Mouse (Mus musculus) MEL (cell line): Measurements from ENCODE around the gene Fkbp1b. TPM values are rescaled to one million over a fixed set of nuclear protein-coding genes. Genes with fewer than 3 reads are reported as not detected.

ENCODE experiments used
- DNase-seq: peaks from one replicate; pipeline ENCODE4 v3.0.0; 2011; ENCODE audit warnings: low read depth, low spot score
- H3K27ac ChIP-seq: 2 replicates; pipeline ENCODE4 v1.5.1; 2012; ENCODE audit warnings: low read depth, mild to moderate bottlenecking, control low read depth, low read length, moderate library complexity; ENCODE audit not compliant: control insufficient read depth
- H3K27me3 ChIP-seq, 2 experiments: fragments of 150-350 bp in 1 of 2; sonication (generic) in 1 of 2; 2 replicates each; pipeline ENCODE4 v1.6.1; 2012; ENCODE audit warnings: low read length in 2 of 2, mild to moderate bottlenecking in 2 of 2, improper control_type of control experiment in 1 of 2, moderate library complexity in 1 of 2; ENCODE audit not compliant: insufficient read depth in 2 of 2, control insufficient read depth in 1 of 2
- H3K36me3 ChIP-seq, 2 experiments: 2 replicates each; pipeline ENCODE4 v1.6.1; 2012 to 2014; ENCODE audit warnings: low read length in 2 of 2, improper control_type of control experiment in 1 of 2, inconsistent platforms in 1 of 2, mild to moderate bottlenecking in 1 of 2; ENCODE audit not compliant: insufficient read depth in 2 of 2, control insufficient read depth in 1 of 2
- H3K4me1 ChIP-seq, 2 experiments: fragments of 150-350 bp in 1 of 2; sonication (generic) in 1 of 2; 2 replicates each; pipeline ENCODE4 v1.6.1; 2012; ENCODE audit warnings: low read length in 2 of 2, improper control_type of control experiment in 1 of 2, mild to moderate bottlenecking in 1 of 2; ENCODE audit not compliant: insufficient read depth in 2 of 2, control insufficient read depth in 1 of 2
- H3K4me3 ChIP-seq, 2 experiments: fragments of 150-350 bp in 1 of 2; sonication (generic) in 1 of 2; 2 replicates each; pipeline ENCODE4 v1.5.1; 2012; ENCODE audit warnings: low read depth in 2 of 2, low read length in 2 of 2, mild to moderate bottlenecking in 2 of 2, moderate library complexity in 2 of 2, control low read depth in 1 of 2, improper control_type of control experiment in 1 of 2; ENCODE audit not compliant: control insufficient read depth in 1 of 2, insufficient read depth in 1 of 2
- H3K79me2 ChIP-seq: 2 replicates; pipeline ENCODE4 v1.6.1; 2012; ENCODE audit warnings: mild to moderate bottlenecking, low read length, moderate library complexity; ENCODE audit not compliant: control insufficient read depth, poor library complexity, insufficient read depth
- H3K9ac ChIP-seq: 2 replicates; pipeline ENCODE4 v1.6.1; 2012; ENCODE audit warnings: low read depth, mild to moderate bottlenecking, control low read depth, low read length, moderate library complexity; ENCODE audit not compliant: control insufficient read depth, poor library complexity, severe bottlenecking
- H3K9me3 ChIP-seq: fragments of 150-350 bp; sonication (generic); replicated peaks from 2 replicates; pipeline ENCODE4 v1.6.1; 2012; ENCODE audit warnings: mild to moderate bottlenecking, low read length, improper control_type of control experiment, moderate library complexity; ENCODE audit not compliant: insufficient read depth
- CHD1 ChIP-seq: IDR thresholded peaks from 2 replicates; pipeline ENCODE4 v1.6.1; 2012; ENCODE audit warnings: low read depth, mild to moderate bottlenecking, inconsistent platforms, low read length, improper control_type of control experiment
- CHD2 ChIP-seq: IDR thresholded peaks from 2 replicates; pipeline ENCODE4 v1.6.1; 2011; ENCODE audit warnings: low read length, improper control_type of control experiment
- CTCF ChIP-seq, 3 experiments: IDR thresholded peaks in 2 of 3; conservative IDR thresholded peaks in 1 of 3; 2 replicates each; pipeline ENCODE4 v1.5.1; 2011 to 2012; ENCODE audit warnings: low read length in 3 of 3, low read depth in 2 of 3, mild to moderate bottlenecking in 2 of 3, improper control_type of control experiment in 1 of 3, inconsistent platforms in 1 of 3, mixed read lengths in 1 of 3, moderate library complexity in 1 of 3; ENCODE audit not compliant: control insufficient read depth in 1 of 3, insufficient read depth in 1 of 3, poor library complexity in 1 of 3, severe bottlenecking in 1 of 3
- ETS1 ChIP-seq: IDR thresholded peaks from 2 replicates; pipeline ENCODE4 v1.6.1; 2012; ENCODE audit warnings: low read depth, mild to moderate bottlenecking, inconsistent platforms, low read length, improper control_type of control experiment, moderate library complexity
- GABPA ChIP-seq: IDR thresholded peaks from 2 replicates; pipeline ENCODE4 v1.6.1; 2012; ENCODE audit warnings: low read depth, mild to moderate bottlenecking, inconsistent platforms, low read length, improper control_type of control experiment, moderate library complexity
- HCFC1 ChIP-seq: IDR thresholded peaks from 2 replicates; pipeline ENCODE4 v1.6.1; 2012; ENCODE audit warnings: low read depth, mild to moderate bottlenecking, inconsistent platforms, low read length, improper control_type of control experiment, moderate library complexity
- KAT2A ChIP-seq: conservative IDR thresholded peaks from 2 replicates; pipeline ENCODE4 v1.6.1; 2012; ENCODE audit warnings: low read depth, low read length, improper control_type of control experiment, inconsistent platforms
- MAFK ChIP-seq: IDR thresholded peaks from 2 replicates; pipeline ENCODE4 v1.6.1; 2011; ENCODE audit warnings: low read depth, mild to moderate bottlenecking, low read length, improper control_type of control experiment, borderline replicate concordance
- MAX ChIP-seq: IDR thresholded peaks from 2 replicates; pipeline ENCODE4 v1.6.1; 2011; ENCODE audit warnings: low read length, improper control_type of control experiment
- MYC ChIP-seq: IDR thresholded peaks from 2 replicates; pipeline ENCODE4 v1.6.1; 2011; ENCODE audit warnings: low read depth, mild to moderate bottlenecking, low read length, improper control_type of control experiment, moderate library complexity
- NELFE ChIP-seq: IDR thresholded peaks from 2 replicates; pipeline ENCODE4 v1.6.1; 2011; ENCODE audit warnings: low read depth, low read length, improper control_type of control experiment
- POLR2A ChIP-seq, 2 experiments: IDR thresholded peaks; 2 replicates each; pipeline ENCODE4 v1.6.1; 2011 to 2012; ENCODE audit warnings: low read length in 2 of 2, mild to moderate bottlenecking in 2 of 2, control low read depth in 1 of 2, improper control_type of control experiment in 1 of 2, low read depth in 1 of 2, moderate library complexity in 1 of 2; ENCODE audit not compliant: control insufficient read depth in 1 of 2, insufficient read depth in 1 of 2, poor library complexity in 1 of 2
- POLR2AphosphoS2 ChIP-seq: IDR thresholded peaks from 2 replicates; pipeline ENCODE4 v1.6.1; 2011; ENCODE audit warnings: low read length, improper control_type of control experiment
- POLR2AphosphoS5 ChIP-seq: IDR thresholded peaks from 2 replicates; pipeline ENCODE4 v1.6.1; 2012; ENCODE audit warnings: low read depth, borderline replicate concordance, mild to moderate bottlenecking, inconsistent platforms, low read length, moderate library complexity, mixed read lengths
- RAD21 ChIP-seq: IDR thresholded peaks from 2 replicates; pipeline ENCODE4 v1.6.1; 2011; ENCODE audit warnings: mild to moderate bottlenecking, low read depth, low read length, improper control_type of control experiment
- RCOR1 ChIP-seq: IDR thresholded peaks from 2 replicates; pipeline ENCODE4 v1.6.1; 2012; ENCODE audit warnings: low read depth, mild to moderate bottlenecking, inconsistent platforms, low read length, improper control_type of control experiment
- SIN3A ChIP-seq: IDR thresholded peaks from 2 replicates; pipeline ENCODE4 v1.6.1; 2012; ENCODE audit warnings: low read length, improper control_type of control experiment, inconsistent platforms
- SMC3 ChIP-seq: IDR thresholded peaks from 2 replicates; pipeline ENCODE4 v1.6.1; 2011; ENCODE audit warnings: low read depth, low read length, improper control_type of control experiment
- TAL1 ChIP-seq: IDR thresholded peaks from 2 replicates; pipeline ENCODE4 v1.6.1; 2012; ENCODE audit warnings: mild to moderate bottlenecking, inconsistent platforms, low read length, moderate library complexity, mixed read lengths
- UBTF ChIP-seq: IDR thresholded peaks from 2 replicates; pipeline ENCODE4 v1.6.1; 2012; ENCODE audit warnings: low read depth, mild to moderate bottlenecking, inconsistent platforms, low read length, improper control_type of control experiment, moderate library complexity, borderline replicate concordance; ENCODE audit not compliant: insufficient read depth
- ZC3H11A ChIP-seq: IDR thresholded peaks from 2 replicates; pipeline ENCODE4 v1.6.1; 2012; ENCODE audit warnings: low read depth, mild to moderate bottlenecking, inconsistent platforms, low read length, improper control_type of control experiment
- ZKSCAN1 ChIP-seq: IDR thresholded peaks from 2 replicates; pipeline ENCODE4 v1.6.1; 2012; ENCODE audit warnings: low read depth, mild to moderate bottlenecking, inconsistent platforms, low read length, improper control_type of control experiment, moderate library complexity
- polyA plus RNA-seq, 2 experiments: library from polyadenylated mRNA; stranded (reverse) in 1 of 2; unstranded in 1 of 2; fragments of >175 nt in 1 of 2; fragments of >200 nt in 1 of 2; gene quantifications; 2 replicates each; pipeline versions ENCODE4 v1.2.1 to v1.2.4; 2012; ENCODE audit warnings: low replicate concordance in 2 of 2, low read depth in 1 of 2; ENCODE audit not compliant: insufficient read length in 2 of 2, insufficient read depth in 1 of 2, missing spikeins in 1 of 2
- total RNA-seq: library from RNA; depleted of rRNA; stranded (reverse); fragments of 300-350 nt; gene quantifications from 2 replicates; pipeline ENCODE4 v1.2.3, GENCODE M21; 2012

Fkbp1b gene
- total and polyA plus RNA-seq, 3 experiments: 2.1 to 6.8 TPM; not detected in 1

- no peaks in the 10 kb centered on the region for H3K27me3 ChIP-seq
- DNase-seq: no peak
- no peak overlapping the region for H3K4me3 ChIP-seq
- no peaks in the 10 kb centered on the region for H3K9me3 ChIP-seq
- no peaks in the 10 kb centered on the region for H3K4me1 ChIP-seq
- H3K79me2 ChIP-seq: no peaks in the 10 kb centered on the region
- H3K9ac ChIP-seq: no peak overlapping the region
- TF ChIP-seq CHD2: no peak
- TF ChIP-seq CHD1: no peak
- no peak for TF ChIP-seq CTCF (IDR thresholded peaks at IDR 0.05 in 2 of 3, conservative IDR thresholded peaks at IDR 0.05 in 1 of 3; ENCODE audit: control insufficient read depth in 1 of 3, insufficient read depth in 1 of 3, low read depth in 2 of 3, low read length in 3 of 3, poor library complexity in 1 of 3, severe bottlenecking in 1 of 3)
- no peak for TF ChIP-seq GABPA
- no peak for TF ChIP-seq ZC3H11A
- no peak for TF ChIP-seq POLR2A (IDR thresholded peaks at IDR 0.05; ENCODE audit: control insufficient read depth in 1 of 2, insufficient read depth in 1 of 2, low read depth in 1 of 2, low read length in 2 of 2, poor library complexity in 1 of 2)
- TF ChIP-seq HCFC1: no peak
- TF ChIP-seq POLR2AphosphoS2: no peak
- no peak for TF ChIP-seq ZKSCAN1
- TF ChIP-seq MAFK: no peak
- no peak for TF ChIP-seq RCOR1
- no peak for TF ChIP-seq TAL1
- TF ChIP-seq MAX: no peak
- TF ChIP-seq KAT2A: no peak
- no peak for TF ChIP-seq ETS1
- TF ChIP-seq NELFE: no peak
- TF ChIP-seq MYC: no peak
- no peak for TF ChIP-seq UBTF
- no peak for TF ChIP-seq SIN3A
- peaks cover 0 to 16% of the 10 kb centered on the region in 2 experiments; a peak in 2 of 4 replicates for H3K36me3 ChIP-seq
- H3K27ac ChIP-seq: no peak overlapping the region
Observed at GRCm38 (mm10) chr12:4863654-4864337, 22.4 kb upstream of the Fkbp1b start.

GRCm38 (mm10) chr12:4862672-4863071 lies 21.3 kb upstream of the Fkbp1b start:
- H3K27me3 ChIP-seq: no peaks in the 10 kb centered on the region
- DNase-seq: peak; percentile 56
- H3K27ac ChIP-seq: no peak overlapping the region
- no peaks in the 10 kb centered on the region for H3K4me1 ChIP-seq
- no peak overlapping the region for H3K4me3 ChIP-seq
- TF ChIP-seq SMC3 (peak; percentile 50), POLR2AphosphoS5 (no peak), CTCF (IDR thresholded peaks at IDR 0.05 in 2 of 3, conservative IDR thresholded peaks at IDR 0.05 in 1 of 3; ENCODE audit: control insufficient read depth in 1 of 3, insufficient read depth in 1 of 3, low read depth in 2 of 3, low read length in 3 of 3, poor library complexity in 1 of 3, severe bottlenecking in 1 of 3) (peak; percentile 62 to 72 (median 67)), RAD21 (peak; percentile 28)
- no peak overlapping the region for H3K9ac ChIP-seq
- H3K79me2 ChIP-seq: no peaks in the 10 kb centered on the region
- H3K9me3 ChIP-seq: no peaks in the 10 kb centered on the region
- peaks cover 0 to 13% of the 10 kb centered on the region in 2 experiments; a peak in 2 of 4 replicates for H3K36me3 ChIP-seq
